In the genomic region with DNA sequence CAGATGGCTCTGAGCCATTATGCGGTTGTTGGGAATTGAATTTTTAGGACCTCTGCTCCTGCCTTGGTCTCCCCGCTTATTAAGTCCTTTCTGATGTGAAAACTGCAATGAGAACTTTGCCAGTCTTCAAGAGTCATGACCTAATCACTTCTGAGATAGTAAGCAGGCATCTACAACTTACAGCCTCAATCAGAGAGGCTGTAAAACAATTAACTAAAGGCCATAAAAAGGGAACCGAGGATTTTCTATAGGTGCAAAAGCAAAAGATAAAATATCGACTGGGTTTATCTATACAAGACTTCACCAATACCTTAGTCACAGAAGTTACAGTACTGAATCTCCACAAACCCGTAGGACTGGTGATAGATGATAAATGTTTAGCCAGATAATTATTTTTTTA, we compare ENCODE assay signal across 25 mouse cellular contexts. TPM values are rescaled to one million over a fixed set of nuclear protein-coding genes. Genes with fewer than 3 reads are reported as not detected.
"Had no signal": no experiment of that assay in that cellular context is flagged by ENCODE, and none has a peak within 500 bp of the region (broad histone marks: within the 10 kb centered on the region; RNA-seq: fewer than 3 reads in every experiment).

No protein-coding gene starts in this region.

- H3K4me3 ChIP-seq: neural tube, embryonic 12.5 days; neural tube, embryonic 13.5 days; neural tube, embryonic 15.5 days; stomach, embryonic 15.5 days had no signal

- H3K36me3 ChIP-seq: neural tube, embryonic 12.5 days; neural tube, embryonic 13.5 days; neural tube, embryonic 15.5 days; stomach, embryonic 15.5 days had no signal

- H3K9me3 ChIP-seq: neural tube, embryonic 12.5 days; neural tube, embryonic 13.5 days; neural tube, embryonic 15.5 days; stomach, embryonic 15.5 days had no signal

- H3K4me1 ChIP-seq: neural tube, embryonic 12.5 days; neural tube, embryonic 13.5 days; neural tube, embryonic 15.5 days; stomach, embryonic 15.5 days had no signal

- H3K27me3 ChIP-seq: neural tube, embryonic 12.5 days; neural tube, embryonic 13.5 days; neural tube, embryonic 15.5 days; stomach, embryonic 15.5 days had no signal

- DNase-seq: right cerebral cortex, adult 18-20 months; right cerebral cortex, postnatal 14 days; right cerebral cortex, postnatal 25 days; right cerebral cortex, postnatal 4 days; spleen, adult 18-20 months; thymus, adult 18-20 months; thymus, adult 2 months; thymus, postnatal 14 days; thymus, postnatal 25 days; thymus, postnatal 36 days; thymus, postnatal 4 days had no signal

- H3K4me2 ChIP-seq: neural tube, embryonic 12.5 days; neural tube, embryonic 13.5 days; neural tube, embryonic 15.5 days; stomach, embryonic 15.5 days had no signal

- H3K27ac ChIP-seq: neural tube, embryonic 12.5 days; neural tube, embryonic 13.5 days; neural tube, embryonic 15.5 days; stomach, embryonic 15.5 days; stomach, postnatal 0 days had no signal

- H3K9ac ChIP-seq: neural tube, embryonic 12.5 days; neural tube, embryonic 13.5 days; neural tube, embryonic 15.5 days; stomach, embryonic 15.5 days had no signal

RNA-seq across cellular contexts. Expression of a gene that starts 2.9 kb away (rescaled TPM):
- polyA plus RNA-seq: neural tube, embryonic 13.5 days; neural tube, embryonic 14.5 days; neural tube, embryonic 15.5 days; small intestine, adult 2 months; spleen, adult 2 months; stomach, embryonic 14.5 days; stomach, embryonic 15.5 days; stomach, embryonic 16.5 days; stomach, postnatal 0 days; testis, adult 2 months; thymus, adult 2 months; thymus, postnatal 0 days; urinary bladder, adult 2 months had no signal

RNA-seq across cellular contexts. Expression of a gene that starts 2.9 kb away (rescaled TPM):
- polyA plus RNA-seq: neural tube, embryonic 11.5 days; small intestine, adult 2 months; spleen, adult 2 months; stomach, postnatal 0 days; testis, adult 2 months; thymus, adult 2 months; urinary bladder, adult 2 months had no signal

RNA-seq across cellular contexts. Expression of a gene that starts 8.5 kb away (rescaled TPM):
- polyA plus RNA-seq: neural tube, embryonic 11.5 days; neural tube, embryonic 14.5 days; neural tube, embryonic 15.5 days; small intestine, adult 2 months; spleen, adult 2 months; stomach, embryonic 14.5 days; stomach, embryonic 15.5 days; stomach, embryonic 16.5 days; stomach, postnatal 0 days; testis, adult 2 months; thymus, adult 2 months; thymus, postnatal 0 days; urinary bladder, adult 2 months had no signal

RNA-seq across cellular contexts. Expression of a gene that starts 21.1 kb away (rescaled TPM):
- polyA plus RNA-seq: neural tube, embryonic 11.5 days; small intestine, adult 2 months; stomach, embryonic 14.5 days; stomach, embryonic 15.5 days; stomach, embryonic 16.5 days; stomach, postnatal 0 days; testis, adult 2 months; thymus, postnatal 0 days had no signal
